Mouse (Mus musculus) thymus, adult 18-20 months (tissue): ENCODE data around the gene Tex2.
"Not testable (repeated sequence)": the region's sequence is repeated elsewhere in the genome, so short reads cannot be mapped to it uniquely, and the experiment has no call there.

Experiments used
- DNase-seq, 2 experiments: peaks; one replicate each; pipeline ENCODE4 v3.0.0; 2022; ENCODE audit warnings: mixed read lengths in 2 of 2

Tex2 gene

DNA sequence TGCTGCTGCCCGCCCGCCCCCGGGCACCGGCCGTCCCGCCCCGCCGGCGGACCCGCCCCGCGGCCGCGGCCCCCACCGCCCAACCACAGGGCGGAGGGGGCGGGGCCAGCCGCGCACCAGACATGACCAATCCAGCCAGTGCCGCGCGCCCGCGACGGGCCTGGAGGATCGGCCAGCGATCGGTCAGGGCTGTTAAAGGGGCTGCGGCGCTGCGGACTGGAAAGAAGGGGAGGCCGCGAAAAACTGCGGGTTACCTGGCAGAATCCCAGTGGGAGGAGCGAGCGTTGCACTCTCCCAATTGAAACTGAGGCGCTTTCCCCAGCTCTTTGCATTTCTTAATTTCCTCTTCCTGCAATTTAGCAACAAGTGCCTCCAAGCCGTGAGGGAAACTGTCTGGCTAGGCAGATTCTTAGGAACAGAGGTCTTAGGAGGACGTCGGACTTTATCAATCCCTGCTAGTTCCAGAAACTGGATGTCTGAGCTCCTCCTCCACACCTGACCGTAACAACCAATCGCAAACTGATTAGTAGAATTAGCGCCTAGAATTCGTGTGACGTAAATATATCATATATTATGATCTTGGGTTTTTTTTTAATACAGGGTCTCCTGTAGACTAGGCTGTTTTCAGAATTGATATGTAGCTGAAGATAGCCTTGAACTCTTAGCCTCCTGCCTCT is at the start of gene Tex2:
Tex2 (minus strand) TSS at position 463 of the 677 bp plus-strand sequence.
- peak; percentile 91 for DNase-seq

- no peak for DNase-seq
Observed at GRCm38 (mm10) chr11:106662634-106663407, 49.6 kb upstream of the Tex2 start.

DNA sequence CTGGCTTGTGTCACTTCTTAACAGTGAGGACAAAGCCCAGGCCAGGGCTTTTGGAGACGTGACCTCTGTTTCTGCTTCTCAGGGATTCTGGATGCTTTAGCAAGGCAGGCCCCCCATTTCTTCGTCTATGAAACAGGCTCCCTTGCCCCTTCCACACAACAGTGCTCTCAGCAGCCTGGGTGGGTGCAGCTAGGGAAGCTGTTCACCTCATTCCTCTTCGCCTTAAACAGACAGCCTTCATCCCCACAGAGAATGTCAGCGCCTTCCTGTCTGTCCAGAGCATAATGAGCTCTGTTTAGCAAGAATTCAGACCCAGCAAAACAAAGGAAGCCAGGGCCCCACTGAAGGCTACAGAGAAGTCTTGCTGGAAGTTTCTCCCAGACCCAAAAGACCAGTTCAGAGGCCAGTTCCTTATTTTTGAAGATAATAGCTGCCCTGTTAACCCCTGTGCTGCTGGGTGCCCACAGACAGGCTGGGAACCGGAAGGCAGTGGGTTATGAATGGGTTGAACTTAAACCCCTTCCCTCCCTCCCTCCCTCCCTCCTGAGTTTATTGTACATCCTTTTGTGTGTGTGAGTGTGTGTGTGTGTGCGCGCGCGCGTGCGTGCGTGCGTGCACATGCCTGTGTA is 47.3 kb upstream of the Tex2 start:
- DNase-seq: no peak

DNA sequence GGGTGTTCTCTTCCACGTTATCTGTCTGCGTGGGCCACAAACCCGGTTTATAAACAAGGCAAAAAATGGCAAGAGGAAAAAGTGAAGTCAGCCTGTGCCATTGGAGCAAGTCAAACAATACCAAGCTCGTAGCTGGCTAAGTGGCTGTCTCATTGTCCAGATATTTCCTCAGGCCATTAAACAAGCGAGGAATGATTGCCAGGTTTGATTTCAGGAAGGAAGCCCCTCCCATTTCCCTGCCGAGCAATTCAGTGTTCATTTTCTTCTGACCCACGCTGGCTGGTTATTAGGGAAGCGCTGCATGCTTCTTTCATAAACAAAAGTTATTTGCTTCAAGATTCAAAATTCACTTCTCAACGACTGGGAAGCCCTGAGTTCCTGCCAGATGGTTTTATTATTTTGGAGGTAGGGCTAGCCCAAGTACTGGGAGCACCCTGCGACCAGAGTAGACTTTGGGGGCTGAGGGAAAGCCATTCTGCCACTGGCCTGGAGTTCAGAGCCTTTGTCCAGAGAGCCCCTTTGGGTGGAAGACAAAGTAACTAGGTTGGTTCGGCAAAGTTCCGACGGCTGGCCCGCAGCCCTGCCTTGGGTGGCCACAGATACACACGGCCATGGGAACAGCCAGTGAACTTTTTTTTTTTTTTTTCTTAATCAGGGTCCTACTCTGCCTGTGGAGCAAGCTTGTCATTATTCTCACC is 46.5 kb upstream of the Tex2 start:
- no peak for DNase-seq

DNA sequence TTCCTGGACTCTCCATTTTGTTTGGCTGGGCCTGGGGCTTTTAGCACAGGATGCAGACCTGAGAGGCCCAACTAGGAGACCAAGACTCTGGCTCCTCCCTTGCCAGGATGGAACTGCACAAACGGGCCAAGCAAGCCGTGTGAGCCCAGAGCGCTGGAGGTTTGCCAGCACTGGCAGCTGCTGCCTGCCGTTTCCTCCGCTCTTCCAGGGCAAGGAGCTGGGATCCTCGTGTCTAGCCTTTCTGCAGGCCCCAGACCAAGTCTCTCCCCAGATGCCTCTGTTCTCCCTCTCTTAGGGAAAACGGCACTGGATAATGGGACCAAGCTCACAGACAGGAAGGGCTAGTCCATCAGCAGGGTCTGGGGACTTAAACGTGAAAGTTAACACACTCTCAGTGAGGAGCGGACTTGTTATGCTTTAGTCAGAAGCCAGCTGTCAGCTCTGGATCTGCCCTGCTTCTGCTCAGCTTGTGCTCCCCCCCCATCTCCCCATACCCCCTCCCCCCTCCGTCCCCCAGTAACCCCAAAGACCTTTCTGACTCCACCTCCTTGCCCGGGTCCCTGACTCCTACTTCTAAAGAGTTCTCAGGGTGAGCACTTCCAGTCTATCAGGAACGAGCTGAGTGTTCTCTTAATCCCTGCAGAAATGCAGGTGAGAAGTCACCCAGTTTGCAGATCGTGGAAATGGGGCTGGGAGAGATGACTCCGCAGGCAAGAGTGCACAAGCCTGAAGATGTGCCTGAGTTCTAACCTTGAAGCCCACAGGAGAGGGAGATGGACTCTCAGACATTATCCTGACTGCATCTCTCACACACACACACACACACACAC is 45.0 kb upstream of the Tex2 start:
- DNase-seq: no peak

DNA sequence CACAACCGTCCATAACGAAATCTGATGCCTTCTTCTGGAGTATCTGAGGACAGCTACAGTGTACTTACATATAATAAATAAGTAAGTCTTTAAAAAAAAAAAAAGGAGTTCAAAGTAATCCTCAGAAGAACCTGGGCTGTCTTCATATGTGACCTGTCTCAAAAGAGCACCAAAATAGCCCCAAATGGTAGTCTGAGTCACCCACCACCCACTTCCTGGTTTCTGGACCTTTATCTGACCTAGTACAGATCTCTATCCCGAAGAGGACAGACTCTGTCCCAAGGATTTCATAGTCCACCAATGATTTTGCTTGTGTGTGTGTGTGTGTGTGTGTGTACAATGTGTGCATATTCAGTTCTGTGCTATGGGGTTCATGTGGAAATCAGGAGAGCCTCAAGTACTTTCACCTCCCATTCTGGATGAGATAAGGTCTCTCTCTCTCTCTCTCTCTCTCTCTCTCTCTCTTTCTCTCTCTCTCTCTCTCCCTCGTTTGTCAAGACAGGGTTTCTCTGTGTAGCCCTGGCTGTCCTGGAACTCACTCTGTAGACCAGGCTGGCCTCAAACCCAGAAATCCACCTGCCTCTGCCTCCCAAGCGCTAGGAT is 43.8 kb upstream of the Tex2 start:
- not testable (repeated sequence) for DNase-seq

GRCm38 (mm10) chr11:106648347-106648746 is 35.1 kb upstream of the Tex2 start:
- peak; percentile 59 to 68 for DNase-seq

DNA sequence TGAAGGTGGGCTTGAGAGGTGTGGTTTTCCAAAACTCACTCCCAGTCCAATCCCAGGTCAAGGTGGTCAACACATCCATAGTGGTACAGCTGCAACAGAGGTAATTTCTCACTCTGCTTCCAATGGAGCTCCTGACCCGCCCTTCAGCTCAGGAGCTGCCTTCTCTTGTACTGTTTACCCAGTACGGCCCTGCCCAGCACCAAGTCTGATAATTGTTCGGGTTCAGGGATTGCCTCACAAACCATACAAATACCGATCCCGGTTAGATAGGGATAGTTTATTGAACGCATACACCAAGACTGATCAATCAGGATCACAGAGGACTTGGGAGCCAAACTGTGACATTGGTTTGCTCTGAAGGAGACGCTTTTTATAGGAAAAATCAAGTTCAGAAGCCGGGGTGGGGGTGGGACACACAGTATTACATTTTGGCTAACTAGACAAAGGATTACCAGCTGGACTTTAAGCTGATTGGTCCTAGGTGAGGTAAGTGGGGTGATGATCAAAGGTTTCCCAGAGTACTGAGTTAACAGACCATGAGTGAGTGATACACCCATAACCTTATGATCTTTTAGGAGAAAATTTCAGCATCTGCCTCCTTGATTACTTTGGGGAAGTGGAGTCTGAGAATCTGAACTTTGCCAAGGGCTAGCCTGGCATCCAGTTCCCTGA is 29.9 kb upstream of the Tex2 start:
- DNase-seq: no peak

DNA sequence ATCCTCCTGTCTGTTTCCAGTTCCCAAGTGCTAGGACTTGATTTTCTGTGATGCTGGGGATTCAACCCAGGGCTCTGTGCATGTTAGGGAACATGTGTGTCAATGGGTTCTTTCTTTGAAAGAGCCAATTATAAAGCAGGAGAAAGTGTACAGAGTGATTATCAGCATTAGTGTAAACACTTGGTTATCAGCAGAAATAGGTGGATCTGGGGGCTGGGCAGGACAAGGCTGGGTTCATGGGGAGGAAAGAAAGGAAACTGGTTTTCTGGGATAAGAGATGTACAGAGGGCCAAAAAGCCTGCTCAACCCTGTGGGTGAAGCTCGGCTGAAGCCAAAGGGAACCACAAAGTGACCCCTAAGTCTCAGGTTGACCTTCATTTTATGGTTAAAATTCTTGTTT is 28.4 kb upstream of the Tex2 start:
- no peak for DNase-seq

DNA sequence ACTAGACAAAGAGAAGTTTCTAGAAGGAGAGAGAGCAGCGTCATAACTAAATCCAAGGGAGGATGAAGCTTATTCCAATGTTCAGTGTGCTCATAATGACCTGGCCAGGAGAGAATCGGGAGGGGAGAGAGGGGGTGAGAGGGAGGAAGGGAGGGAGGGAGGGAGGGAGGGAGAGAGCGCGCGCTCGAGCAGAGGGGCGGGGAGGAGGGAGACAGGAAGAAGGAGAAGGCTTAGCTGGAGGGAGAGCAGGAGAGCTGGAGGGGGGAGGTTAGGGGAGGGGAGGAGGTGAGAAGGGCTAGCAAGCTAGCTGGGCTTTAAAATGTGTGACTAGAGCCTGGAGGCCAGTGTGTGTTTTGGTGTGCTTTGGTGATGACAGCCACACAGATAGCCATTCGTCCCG is 26.8 kb upstream of the Tex2 start:
- no peak for DNase-seq

GRCm38 (mm10) chr11:106639356-106639692 is 26.1 kb upstream of the Tex2 start:
- DNase-seq: no peak

GRCm38 (mm10) chr11:106638551-106639355 is 25.5 kb upstream of the Tex2 start:
- DNase-seq: no peak

DNA sequence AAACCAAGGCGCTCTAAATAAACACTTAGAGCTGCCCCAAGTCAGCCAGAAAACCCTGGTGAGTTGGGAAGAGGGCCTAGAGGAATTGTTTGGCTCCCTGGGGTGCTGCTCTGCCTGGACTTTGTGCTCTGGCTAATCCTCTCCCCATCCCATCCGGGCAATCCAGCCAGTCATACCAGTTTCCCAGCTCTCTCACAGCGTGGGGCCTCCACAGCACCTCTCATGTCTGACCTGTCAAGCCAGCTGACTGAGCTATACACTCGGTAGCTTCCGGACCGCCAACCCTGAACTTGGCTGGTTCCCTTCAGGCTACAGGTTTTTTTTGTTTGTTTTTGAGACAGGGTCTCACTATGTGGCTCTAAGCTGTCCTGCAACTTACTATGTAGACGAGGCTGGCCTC is 24.5 kb upstream of the Tex2 start:
- no peak for DNase-seq

- no peak for DNase-seq
Observed at GRCm38 (mm10) chr11:106635946-106636345, 22.7 kb upstream of the Tex2 start.

DNA sequence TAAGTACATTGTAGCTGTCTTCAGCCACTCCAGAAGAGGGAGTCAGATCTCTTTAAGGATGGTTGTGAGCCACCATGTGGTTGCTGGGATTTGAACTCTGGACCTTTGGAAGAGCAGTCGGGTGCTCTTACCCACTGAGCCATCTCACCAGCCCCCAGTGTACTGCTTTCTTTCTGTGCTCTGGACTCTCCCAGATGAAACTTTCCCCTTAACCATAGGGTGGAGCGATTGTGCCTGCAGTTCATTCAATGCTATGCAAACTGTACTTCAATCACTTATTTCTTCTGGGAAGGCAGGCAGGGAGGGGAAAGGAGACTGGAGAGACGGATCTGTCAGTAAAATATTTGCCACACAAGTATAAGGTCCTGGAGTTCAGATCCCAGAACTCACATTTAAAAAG is 21.0 kb upstream of the Tex2 start:
- not testable (repeated sequence) for DNase-seq

- DNase-seq: no peak
Observed at GRCm38 (mm10) chr11:106633456-106633855, 20.2 kb upstream of the Tex2 start.

GRCm38 (mm10) chr11:106627692-106628091 is 14.5 kb upstream of the Tex2 start:
- DNase-seq: peak; percentile 47 to 58

- no peak for DNase-seq
Observed at GRCm38 (mm10) chr11:106625577-106625976, 12.4 kb upstream of the Tex2 start.

- DNase-seq: no peak
Observed at GRCm38 (mm10) chr11:106623629-106624028, 10.4 kb upstream of the Tex2 start.

DNA sequence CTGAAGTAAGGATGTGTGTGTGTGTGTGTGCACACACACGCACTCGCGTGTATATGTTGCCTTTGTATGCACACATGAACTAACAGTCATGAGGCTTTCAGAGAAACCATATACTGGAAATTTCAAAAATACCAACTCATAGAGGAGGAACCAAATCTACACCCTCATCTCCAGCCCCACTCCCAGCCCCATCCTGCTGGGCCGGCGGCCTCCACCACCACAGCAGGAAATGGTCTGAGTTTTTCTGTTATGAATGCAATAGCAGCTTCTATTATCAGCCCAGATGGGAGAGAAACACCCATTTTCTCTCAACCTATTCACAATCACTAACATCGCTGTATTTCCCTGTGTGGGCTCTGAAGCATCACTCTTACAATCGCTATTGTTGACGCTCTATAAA is 8.8 kb upstream of the Tex2 start:
- no peak for DNase-seq

GRCm38 (mm10) chr11:106618768-106619167 is 5.5 kb upstream of the Tex2 start:
- not testable (repeated sequence) for DNase-seq
